Mouse (Mus musculus): ENCODE results near the gene Sftpa1. TPM values are rescaled to one million over a fixed set of nuclear protein-coding genes. Genes with fewer than 3 reads are reported as not detected.

Gene Sftpa1
- total RNA-seq (2021) = not detected
- long read RNA-seq, experiment 1 = 0 reads
- long read RNA-seq, experiment 2 = 0 reads

DNA sequence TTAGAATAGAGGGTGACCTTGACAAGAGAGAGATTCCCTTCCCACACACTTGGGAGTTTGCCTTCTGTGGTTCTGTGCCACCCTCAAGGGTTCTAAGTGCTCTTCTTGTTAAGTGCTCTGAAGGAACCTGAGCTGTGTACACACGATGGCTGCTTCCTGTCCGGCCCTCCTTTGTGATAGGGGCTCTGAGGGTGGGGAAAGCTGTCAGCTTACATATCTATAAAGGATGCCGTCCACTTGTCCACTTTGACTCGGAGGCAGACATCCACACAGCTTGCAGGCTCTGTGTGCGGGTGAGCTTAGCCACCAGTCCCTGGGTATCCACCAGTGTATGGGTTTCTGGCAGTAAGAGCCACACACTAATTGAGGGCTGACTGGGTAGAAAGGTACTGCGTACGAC lies at the start of gene Sftpa1:
TSS of gene Sftpa1 (plus strand) at position 243 of the 400 bp plus-strand sequence.
- no peak for DNase-seq
- intact Hi-C loops (cut with DNase I) = no loop called here

DNA sequence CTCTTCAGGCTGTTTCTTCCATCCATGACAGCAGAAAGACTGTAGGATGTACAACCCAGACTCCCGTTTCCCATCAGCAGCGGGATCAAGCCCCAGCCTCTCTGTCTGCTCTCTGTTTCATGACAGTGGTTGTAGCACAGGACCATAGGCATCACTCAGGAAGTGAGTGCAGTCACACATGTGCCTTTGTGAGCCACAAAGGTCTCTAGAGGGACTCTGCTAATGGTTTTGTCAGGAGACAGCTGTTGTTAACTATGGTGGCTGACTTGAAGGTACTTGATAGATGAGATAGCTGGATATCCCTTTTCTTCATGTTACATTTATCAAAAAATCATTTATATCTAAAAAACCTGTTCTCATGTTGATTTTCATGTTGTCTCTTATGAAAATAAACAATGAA lies 49.2 kb upstream of the Sftpa1 start:
- no peak for DNase-seq
- intact Hi-C loops (cut with DNase I) = no loop called here

DNA sequence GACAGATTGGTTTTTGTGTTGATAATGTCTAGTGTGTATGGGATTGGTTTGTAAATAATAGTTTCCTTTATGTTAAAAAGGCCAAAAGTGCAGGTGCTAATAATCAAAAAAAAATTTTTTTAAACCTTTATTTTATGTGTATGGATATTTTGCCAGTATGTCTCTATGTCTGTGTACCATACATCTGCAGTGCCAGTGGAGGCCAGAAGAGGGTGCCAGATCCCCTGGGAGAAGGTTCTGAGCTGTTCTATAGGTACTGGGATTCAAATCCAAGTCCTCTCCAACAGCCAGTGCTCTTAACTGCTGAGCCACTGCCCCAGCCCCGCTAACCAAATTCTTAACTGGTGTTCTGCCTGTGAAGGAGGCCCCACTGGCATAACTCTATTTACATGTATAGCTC lies 44.1 kb upstream of the Sftpa1 start:
- intact Hi-C loops (cut with DNase I) = no loop called here
- DNase-seq = no peak

DNA sequence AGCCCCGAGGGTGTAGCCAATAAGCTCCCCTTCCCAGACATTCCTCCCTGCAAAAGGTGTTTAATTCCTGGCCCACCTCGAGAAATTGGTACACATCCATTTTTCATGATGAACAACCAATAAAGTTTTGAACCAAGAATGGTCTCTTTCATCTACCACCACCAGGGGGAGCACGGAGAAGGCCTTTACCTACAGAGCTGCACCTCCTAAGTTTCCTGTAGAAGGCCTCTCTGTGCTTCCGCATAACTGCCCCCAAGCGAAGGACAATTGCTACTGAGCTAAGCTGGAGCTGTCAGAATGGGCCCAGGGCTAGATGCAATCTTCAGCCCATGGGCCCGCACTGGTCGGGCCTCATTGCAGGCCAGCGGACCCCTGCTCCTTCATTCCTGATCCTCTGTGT lies 40.8 kb upstream of the Sftpa1 start:
- no peak for DNase-seq
- intact Hi-C loops (cut with DNase I) = no loop called here

DNA sequence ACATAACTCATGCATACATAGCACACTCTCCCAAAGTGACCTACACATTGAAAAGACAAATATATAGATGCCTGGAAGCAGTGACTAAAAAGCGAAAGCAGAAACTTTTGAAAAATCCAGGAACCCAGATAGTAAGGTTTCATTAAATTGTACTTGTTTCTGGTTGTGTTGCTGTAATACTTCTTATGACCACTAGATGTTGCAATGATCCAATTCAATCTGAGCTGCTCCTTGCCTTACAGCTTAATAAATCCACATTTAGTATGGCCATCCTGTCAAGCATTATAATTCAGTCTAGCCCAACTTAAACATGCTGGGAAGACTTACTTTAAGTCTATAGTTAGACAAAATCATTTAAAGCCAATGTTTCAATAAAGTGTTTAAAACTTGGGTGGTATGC lies 37.5 kb upstream of the Sftpa1 start:
- no peak for DNase-seq
- intact Hi-C loops (cut with DNase I) = no loop called here

DNA sequence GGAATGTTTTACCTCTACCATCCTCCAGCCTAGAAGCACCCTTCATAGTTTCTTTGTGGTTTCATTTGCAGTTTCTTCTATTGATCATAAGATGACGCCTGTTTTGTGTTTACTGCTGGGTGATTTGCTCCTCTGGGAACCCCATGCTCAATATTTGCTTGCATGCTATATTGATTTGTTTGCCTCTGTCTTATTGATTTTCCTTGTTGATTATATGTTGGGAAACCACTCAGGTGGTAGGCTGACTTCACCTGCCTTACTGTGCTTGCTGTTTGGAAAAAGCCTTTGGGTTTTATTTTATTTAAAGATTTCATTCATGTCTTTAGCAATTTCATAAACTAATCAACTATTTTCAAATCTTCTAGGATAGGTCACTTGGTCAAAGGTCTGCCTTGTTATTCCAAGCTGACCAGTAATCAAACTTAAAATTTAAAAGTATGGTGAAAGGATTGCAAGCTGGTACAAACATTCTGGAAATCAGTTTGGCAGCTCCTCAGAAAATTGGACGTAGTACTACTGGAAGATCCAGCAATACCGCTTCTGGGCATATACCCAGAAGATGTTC lies 35.2 kb upstream of the Sftpa1 start:
- no peak for DNase-seq
- intact Hi-C loops (cut with DNase I) = no loop called here

DNA sequence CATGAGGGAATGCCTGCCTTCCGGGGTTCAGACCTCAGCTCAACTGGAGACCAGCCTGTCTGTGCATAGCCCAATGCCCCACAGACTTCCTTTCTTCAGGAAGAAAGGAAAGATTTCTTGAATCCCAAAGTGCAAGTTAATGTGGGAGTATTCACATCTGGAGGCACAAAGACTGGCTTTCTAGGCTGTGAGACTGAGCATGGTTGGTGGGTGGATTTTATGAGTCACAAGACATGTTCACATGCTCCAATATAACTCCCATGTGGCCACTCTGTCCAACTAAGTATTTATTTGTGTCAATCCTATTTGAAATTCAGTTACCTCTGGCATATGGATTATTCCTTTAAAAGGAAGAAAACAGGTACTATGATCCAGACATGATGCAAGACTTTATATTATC lies 32.9 kb upstream of the Sftpa1 start:
- no peak for DNase-seq
- intact Hi-C loops (cut with DNase I) = no loop called here

DNA sequence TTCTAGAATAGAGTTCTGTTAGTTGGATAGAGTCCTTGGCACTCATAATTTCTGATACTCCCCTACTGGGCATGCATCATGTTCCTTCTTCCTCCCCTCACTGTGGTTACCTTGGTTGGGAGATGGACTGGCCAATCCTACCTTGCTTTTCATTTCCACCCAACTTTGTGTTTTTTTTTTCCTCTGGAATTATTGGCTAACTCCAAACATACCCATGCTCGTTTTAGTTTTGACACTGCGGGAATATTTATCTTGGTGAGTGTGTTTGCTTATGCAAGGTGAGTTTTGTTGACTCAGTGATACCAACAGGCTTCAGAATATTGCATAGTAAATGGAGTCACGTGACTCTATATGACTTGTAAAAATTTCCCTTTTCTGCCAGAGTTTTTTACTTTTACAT lies 30.9 kb upstream of the Sftpa1 start:
- no peak for DNase-seq
- intact Hi-C loops (cut with DNase I) = no loop called here

DNA sequence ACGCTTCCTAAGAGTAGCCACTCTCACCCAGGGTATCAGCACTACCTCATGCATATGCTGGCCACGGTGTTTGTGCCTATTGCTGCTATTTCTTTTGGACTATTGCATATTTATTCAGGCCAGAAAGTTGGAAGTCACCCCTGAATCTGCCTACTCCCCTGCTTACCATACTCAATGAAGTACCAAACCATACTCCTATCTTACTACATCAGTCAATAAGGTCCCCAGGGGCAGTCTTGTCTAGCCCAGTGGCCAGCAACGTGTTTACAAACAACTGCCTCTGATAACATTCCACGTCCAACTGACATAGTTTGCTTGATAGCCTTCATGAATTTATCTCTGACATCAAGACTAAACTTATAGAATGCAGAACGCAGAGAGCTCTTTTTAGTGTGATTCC lies 30.3 kb upstream of the Sftpa1 start:
- DNase-seq = no peak
- intact Hi-C loops (cut with DNase I) = no loop called here

DNA sequence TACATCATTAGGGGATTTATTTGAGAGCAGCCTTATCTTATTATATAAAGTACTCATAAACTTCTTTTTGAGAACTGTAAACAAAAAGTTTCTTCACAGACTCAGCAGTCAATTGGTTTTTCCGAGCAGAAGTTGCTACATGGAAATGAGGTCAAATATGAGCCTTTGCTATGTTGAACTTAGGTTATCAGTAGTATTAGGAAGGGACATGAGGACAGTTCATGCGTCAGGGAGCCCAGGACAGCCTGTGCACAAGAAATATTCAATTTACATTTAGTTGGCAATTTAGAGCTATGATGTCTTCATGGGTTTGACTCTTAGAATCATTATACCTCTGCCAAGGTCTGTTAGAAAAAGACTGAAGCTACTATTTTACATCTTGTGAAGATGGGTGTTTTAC lies 29.3 kb upstream of the Sftpa1 start:
- intact Hi-C loops (cut with DNase I) = no loop called here
- DNase-seq = no peak

DNA sequence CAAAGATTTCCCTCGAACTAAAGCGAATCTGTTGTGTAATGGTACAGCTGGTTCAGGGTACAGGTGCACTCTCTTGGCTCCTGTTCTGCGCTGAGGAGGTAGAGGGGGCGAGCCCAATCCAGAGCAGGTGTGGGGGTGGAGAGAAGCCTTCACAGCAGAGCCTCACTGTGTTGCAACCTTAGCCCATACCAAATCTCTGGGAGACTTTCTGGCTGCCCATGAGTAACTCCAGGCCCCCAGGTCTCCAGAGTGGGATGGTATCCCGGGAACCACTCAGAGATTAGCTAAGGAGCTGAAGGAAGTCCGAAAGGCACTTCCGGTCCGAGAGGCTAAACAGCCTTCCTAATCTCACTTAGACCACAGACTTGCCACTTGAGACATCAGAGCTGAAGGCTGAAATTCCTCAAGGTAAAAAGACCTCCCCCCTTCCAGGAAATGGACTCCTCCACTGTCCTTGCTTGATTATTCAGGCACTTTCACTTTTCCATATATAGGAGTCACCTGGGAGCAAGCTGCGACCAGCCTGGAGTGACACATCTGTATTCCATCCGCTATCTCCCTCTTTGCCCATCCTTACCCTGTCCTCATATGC lies 26.6 kb upstream of the Sftpa1 start, which contains the start of gene Mat1a:
TSS of gene Mat1a (plus strand) at position 183 of the 592 bp plus-strand sequence.
- DNase-seq = no peak
- intact Hi-C loops (cut with DNase I) = no loop called here

DNA sequence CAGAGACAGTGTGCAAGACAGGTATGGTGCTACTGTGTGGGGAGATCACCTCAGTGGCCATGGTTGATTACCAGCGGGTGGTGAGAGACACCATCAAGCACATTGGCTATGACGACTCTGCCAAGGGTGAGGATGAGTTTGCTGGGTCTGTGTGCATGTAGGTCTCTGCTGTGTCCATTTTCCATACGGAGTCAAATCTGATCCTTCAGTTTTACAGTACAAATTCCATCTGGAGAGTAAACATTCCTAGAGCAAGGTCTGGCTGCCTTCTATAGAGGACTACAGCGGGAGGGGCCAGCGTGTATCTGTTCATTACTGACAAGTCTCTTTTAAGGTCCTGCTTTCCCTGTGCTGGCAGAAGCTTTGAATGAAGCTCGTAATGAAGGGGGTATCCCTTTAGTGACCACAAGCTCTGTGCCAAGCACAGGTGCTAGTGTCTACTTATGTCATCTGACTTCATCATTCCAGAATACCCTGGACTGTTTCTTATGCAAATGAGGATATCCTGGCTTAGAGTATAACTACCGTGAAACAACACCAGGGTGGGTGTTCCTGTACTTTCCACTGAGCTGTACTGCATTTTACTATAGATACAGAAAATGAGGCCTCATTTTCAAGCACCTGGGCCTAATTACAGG lies 20.4 kb upstream of the Sftpa1 start:
- no peak for DNase-seq

DNA sequence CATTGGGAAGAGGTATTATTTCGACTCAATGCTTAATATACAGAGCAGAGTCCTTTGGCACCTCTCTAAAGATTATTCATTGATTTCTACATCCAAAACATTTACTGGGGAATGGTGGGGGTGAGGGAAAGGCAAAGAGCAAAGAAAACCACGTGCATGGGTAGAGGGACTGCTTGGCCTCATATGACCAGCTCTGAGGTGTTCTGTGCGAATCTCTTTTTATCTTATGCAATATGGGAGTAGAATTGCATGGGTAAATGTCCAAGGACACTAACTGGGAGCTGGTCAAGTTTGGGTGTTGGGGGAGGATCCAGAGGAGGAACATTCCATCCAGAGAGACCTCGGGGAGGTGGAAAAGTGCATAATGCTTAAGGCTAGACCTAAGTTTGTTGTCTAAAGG lies 18.6 kb upstream of the Sftpa1 start:
- intact Hi-C loops (cut with DNase I) = no loop called here
- no peak for DNase-seq

More for the DNA sequence above, 20.4 kb upstream of the Sftpa1 start:
- intact Hi-C loops (cut with DNase I) = no loop called here

DNA sequence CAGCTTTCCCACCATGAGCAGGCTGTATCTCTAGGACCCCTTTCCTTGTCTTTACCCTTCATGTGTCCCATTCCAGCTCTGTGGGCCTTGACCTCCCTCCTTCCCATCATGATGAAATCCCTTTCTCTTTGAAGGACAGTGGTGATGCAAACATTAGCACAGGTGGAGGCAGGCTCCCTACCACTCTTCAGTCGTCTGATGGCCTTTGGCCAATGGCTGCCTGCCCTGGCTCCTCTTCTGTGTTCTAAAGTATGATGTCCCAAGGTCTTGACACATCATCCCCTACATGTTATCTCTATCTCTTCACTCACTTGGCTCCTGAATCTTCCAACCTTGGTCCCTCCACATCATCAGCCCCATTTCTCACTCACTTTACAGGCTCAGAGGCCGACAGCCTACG lies 15.3 kb upstream of the Sftpa1 start:
- intact Hi-C loops (cut with DNase I) = no loop called here
- no peak for DNase-seq

DNA sequence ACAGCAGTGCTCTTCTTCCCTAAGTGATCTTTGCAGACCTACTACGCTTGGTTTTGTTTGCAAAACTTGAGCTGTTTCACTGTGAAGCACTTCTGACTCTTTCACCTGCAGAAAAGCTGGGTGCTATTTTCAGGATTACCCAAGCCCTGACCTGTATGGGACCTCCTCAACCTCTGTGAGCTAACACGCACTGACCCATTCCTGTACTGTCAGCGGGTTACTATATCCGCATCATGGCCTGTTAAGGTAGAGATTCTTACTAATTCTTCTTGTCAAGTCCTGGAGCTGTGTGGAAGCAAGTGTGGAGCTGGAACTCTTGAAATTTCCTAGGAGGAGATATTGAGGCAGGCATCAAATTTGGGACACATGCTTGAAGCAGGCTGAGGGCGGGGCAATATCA lies 6.9 kb upstream of the Sftpa1 start:
- intact Hi-C loops (cut with DNase I) = no loop called here
- DNase-seq = no peak

DNA sequence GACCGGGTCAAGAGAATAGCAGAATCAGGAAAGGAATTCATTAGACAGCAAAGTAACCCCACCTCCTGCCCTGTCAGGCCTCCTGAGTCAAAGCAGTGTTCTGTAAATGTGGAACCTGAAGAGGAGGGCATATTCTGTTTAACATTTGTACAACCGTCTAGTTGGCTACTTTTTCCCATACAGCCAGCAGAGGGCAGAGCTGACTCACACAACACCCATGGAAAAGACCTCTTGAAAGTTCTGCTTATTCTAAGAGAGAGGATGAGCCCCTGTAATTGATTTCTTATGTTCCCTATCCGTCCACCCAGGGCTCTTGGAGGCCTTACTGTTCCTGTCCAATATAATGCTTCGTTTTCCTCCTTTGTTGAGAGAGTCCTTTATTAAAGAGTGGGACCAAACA lies 3.6 kb upstream of the Sftpa1 start:
- no peak for DNase-seq
- intact Hi-C loops (cut with DNase I) = no loop called here

DNA sequence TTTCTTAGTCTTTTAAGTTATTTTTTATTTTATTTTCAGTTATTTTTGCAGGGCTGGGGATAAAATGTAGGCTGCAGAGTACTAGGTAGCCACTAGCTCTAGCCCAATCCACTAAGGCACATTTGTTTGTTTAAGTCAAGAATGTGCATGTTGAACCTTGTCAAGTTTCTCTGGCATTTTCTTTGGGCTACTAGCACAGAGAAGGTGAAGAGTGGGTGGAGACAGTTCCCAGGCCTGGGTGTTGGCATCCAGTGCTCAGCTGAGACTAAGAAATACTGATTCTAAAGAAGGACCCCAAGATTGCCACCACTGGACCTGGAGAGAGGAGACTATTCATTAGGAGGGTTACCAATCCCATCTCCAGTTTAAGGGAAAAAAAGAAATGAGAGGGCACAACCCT lies 5.4 kb downstream of the Sftpa1 start:
- DNase-seq = no peak
- intact Hi-C loops (cut with DNase I) = no loop called here

DNA sequence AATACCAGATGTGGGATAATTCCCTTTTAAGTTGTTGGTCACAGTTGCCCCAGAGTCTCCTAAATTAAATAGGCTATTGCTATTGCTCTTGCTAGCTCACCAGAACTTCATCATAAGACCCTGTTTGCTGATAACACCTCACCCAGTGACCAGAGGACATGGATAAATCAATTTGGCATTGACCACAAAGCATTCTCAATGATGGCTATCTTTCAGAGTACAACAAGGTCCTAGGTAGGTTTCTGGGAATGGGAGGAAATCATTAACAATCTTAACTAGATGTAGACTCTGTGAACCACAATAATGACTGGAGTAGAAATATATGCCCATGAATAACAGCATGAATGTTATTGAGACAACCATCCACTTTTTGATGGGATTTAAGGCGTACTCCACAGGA lies 9.1 kb downstream of the Sftpa1 start:
- intact Hi-C loops (cut with DNase I) = no loop called here
- DNase-seq = no peak

DNA sequence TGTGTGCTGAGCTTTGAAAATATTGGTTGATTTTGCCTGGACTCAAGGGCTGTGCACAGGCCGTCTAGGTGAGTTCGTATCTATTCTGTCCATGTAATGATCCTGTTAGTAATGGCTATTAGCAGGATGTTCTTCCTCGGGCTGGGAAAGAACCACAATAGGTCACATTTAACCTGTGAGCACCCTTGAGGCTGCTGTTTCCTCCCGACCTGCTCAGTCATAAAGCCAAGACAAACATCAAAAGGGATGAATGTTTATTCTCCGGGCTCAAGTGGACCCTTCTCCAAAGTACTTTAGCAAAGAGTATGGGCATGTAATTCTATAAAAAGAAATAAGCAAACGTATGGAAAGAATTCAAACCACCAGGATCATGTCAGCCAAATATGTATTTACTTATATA lies 14.5 kb downstream of the Sftpa1 start:
- intact Hi-C loops (cut with DNase I) = no loop called here
- no peak for DNase-seq

DNA sequence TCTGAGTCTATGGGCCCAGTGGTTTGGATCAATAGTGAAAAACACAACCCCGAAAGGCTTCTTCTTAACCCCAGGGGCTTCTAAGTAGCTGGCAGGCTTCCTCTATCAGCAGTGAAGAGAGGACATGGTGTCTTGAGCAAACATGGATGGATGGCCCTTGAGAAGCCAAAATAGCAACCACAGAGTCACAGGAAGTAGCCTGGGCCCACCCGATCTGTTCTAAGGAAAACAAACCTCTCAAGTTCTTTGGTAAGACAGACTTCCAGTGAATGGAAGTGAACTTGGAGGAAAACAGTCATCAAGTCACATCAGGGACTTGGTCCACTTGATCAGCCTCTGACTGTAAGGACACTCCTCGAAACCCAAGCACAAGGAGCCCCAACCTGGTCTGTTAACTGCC lies 15.3 kb downstream of the Sftpa1 start:
- no peak for DNase-seq
- intact Hi-C loops (cut with DNase I) = no loop called here

DNA sequence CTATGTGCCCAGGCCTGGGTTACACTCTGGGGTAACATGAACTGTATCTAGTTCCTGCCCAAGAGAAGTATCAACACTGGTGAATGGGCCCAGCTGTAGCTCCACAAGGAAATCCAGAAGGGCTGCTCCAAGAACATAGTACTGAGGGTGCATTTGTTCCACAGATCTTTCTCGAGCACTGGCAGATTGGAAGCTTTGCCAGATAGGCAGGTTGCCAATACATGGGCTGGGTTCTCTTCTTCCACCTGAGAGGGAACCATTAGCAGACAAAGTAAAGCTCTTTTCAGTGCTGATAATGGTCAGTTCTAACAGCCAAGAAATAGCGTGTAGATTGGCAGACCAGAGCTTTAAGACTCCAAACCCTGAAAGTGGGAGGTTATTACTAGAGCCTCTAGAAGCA lies 15.8 kb downstream of the Sftpa1 start:
- intact Hi-C loops (cut with DNase I) = no loop called here
- no peak for DNase-seq

DNA sequence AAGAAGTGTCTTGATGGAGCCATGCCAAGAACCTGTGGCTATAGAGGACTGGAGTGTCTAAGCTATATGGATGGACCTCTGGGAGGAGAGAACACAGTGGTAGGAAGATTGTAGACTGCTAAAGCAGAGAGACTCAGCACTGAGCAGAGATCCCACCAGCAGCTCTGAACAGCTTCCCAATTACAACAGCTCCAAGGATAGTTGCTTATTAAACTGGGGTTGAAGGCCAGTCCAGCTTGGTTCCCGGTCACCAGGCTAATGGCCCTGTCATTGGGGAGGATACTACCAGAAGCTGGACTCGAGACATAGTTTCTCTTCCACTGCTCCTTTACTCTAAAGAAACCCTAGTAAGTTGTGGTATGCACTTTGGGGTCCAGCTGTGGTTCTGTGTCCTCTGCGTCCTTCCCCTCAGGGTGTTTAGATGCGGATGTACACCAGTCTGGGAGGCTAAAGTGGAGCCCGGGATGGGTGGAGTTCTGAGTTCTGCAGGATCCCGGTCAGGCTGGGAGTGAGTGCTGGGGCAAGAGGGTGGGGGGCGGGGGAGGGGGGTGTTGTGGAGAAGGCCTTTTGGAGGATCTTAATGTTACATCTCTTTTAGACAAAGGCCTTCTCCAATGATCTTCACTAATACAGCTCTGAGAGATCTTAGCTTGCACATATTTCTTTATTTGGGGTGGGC lies 19.8 kb downstream of the Sftpa1 start, which contains the start of gene Mbl1:
TSS of gene Mbl1 (plus strand) at position 239 of the 679 bp plus-strand sequence.
- no peak for DNase-seq
- intact Hi-C loops (cut with DNase I) = no loop called here
